In genomic region chr5:139754753-139755152, GRCm38 (mm10) we compare ENCODE assay signal across 8 mouse cellular contexts. TPM values are rescaled to one million over a fixed set of nuclear protein-coding genes. Genes with fewer than 3 reads are reported as not detected.
DNase-seq lines count a peak whose midpoint lies in the region; ATAC-seq and TF ChIP-seq lines count a peak whose summit lies in the region.

No protein-coding gene starts in this region.

- peaks cover 100% of the 10 kb centered on the region for H3K36me3 ChIP-seq in limb, embryonic 10.5 days

- no peak for ATAC-seq in CD4-positive, CD25-positive, alpha-beta regulatory T cell, adult 4 months

- H3K4me1 ChIP-seq in lung, adult 2 months (ENCODE audit: control insufficient read depth, insufficient read depth, low read length), result no peaks in the 10 kb centered on the region
- peaks cover 3% of the 10 kb centered on the region; the same call in 1 of the 2 replicates for H3K4me1 ChIP-seq in limb, embryonic 10.5 days

- no peaks in the 10 kb centered on the region for H3K27me3 ChIP-seq in limb, embryonic 10.5 days (ENCODE audit: low read depth, poor library complexity, severe bottlenecking)

- peak; percentile 64 for TF ChIP-seq CTCF in lung, adult 2 months (IDR thresholded peaks at IDR 0.05; ENCODE audit: insufficient read depth, low read length)

- no peaks in the 10 kb centered on the region for H3K9me3 ChIP-seq in limb, embryonic 10.5 days (replicated peaks)

- no peak for TF ChIP-seq POLR2A in lung, adult 2 months (IDR thresholded peaks at IDR 0.05; ENCODE audit: borderline replicate concordance, extremely low read depth, low read depth, low read length)

- peak; percentile 65 for DNase-seq in CD4-positive, CD25-positive, alpha-beta regulatory T cell, adult 2 months (ENCODE audit: low read depth, low spot score)
- peak; percentile 52 for DNase-seq in lung, adult 2 months
- DNase-seq in lung, postnatal 25 days (ENCODE audit: low spot score), result no peak
- DNase-seq in c-Kit-positive CD71-positive TER-119-positive erythroid progenitor cells, embryonic 14.5 days (ENCODE audit: low spot score), result peak; percentile 60
- DNase-seq in gastrocnemius, postnatal 10 days, result peak; percentile 66
- peak; percentile 80 for DNase-seq in limb, embryonic 10.5 days (ENCODE audit: low spot score)
- DNase-seq in right cerebral cortex, postnatal 14 days, result peak; percentile 79

- H3K4me3 ChIP-seq in lung, adult 2 months (replicated peaks; ENCODE audit: extremely low read depth, low read depth, low read length), result no peak overlapping the region
- H3K4me3 ChIP-seq in limb, embryonic 10.5 days, result no peak overlapping the region

- no peak overlapping the region; the same call in 1 of the 2 replicates for H3K27ac ChIP-seq in limb, embryonic 10.5 days

- 35% methylated on average over 12 of the region's 12 CpGs for WGBS in lung, adult 2 months
- 31% methylated on average over 12 of the region's 12 CpGs for WGBS in limb, embryonic 10.5 days

RNA-seq across cellular contexts. Expression of gene Micall2, which starts 18.6 kb away (rescaled TPM):
- polyA plus RNA-seq in CD4-positive, CD25-positive, alpha-beta regulatory T cell, adult 4 months (2017; shearing (Covaris generic)), result not detected
- 3.7 and 5.0 TPM in 2 replicates for polyA plus RNA-seq in lung, adult 2 months (2012; rRNA removed)
- total RNA-seq in gastrocnemius, postnatal 10 days (2021), result 1 to 10 TPM; 3.8 to 5.7 TPM
- 8.9 and 9.0 TPM in 2 replicates for polyA plus RNA-seq in limb, embryonic 10.5 days (2016; fragmentation: Nextera tagmentation; extraction: Ambion mirVana)

RNA-seq across cellular contexts. Expression of gene Ints1, which starts 20.7 kb away (rescaled TPM):
- polyA plus RNA-seq in CD4-positive, CD25-positive, alpha-beta regulatory T cell, adult 4 months (2017; shearing (Covaris generic)), result 10 to 100 TPM in 1 of 2 experiments, 1 to 10 TPM in 1; 8.8 to 18.3 TPM
- 51.0 and 56.4 TPM in 2 replicates for polyA plus RNA-seq in lung, adult 2 months (2012; rRNA removed)
- total RNA-seq in gastrocnemius, postnatal 10 days (2021), result 10 to 100 TPM; 36.4 to 36.7 TPM
- 42.5 and 43.7 TPM in 2 replicates for polyA plus RNA-seq in limb, embryonic 10.5 days (2016; fragmentation: Nextera tagmentation; extraction: Ambion mirVana)

RNA-seq across cellular contexts. Expression of gene Mafk, which starts 36.6 kb away (rescaled TPM):
- polyA plus RNA-seq in CD4-positive, CD25-positive, alpha-beta regulatory T cell, adult 4 months (2017; shearing (Covaris generic)), result 10 to 100 TPM; 13.6 to 17.2 TPM
- 49.1 and 55.6 TPM in 2 replicates for polyA plus RNA-seq in lung, adult 2 months (2012; rRNA removed)
- 1 to 10 TPM; 8.8 to 9.6 TPM for total RNA-seq in gastrocnemius, postnatal 10 days (2021)
- polyA plus RNA-seq in limb, embryonic 10.5 days (2016; fragmentation: Nextera tagmentation; extraction: Ambion mirVana), result 7.1 and 8.1 TPM in 2 replicates
